Mouse (Mus musculus) CH12.LX (cell line): Measurements from ENCODE around the gene Pak7.

Source experiments
- CTCF ChIP-seq, 2 experiments: IDR thresholded peaks in 1 of 2; conservative IDR thresholded peaks in 1 of 2; 2 replicates each; pipeline ENCODE4 v1.5.1; 2011 to 2012; ENCODE audit warnings: low read depth in 2 of 2, low read length in 2 of 2, improper control_type of control experiment in 1 of 2, inconsistent platforms in 1 of 2, mild to moderate bottlenecking in 1 of 2, moderate library complexity in 1 of 2
- HCFC1 ChIP-seq: IDR thresholded peaks from 2 replicates; pipeline ENCODE4 v1.6.1; 2012; ENCODE audit warnings: low read depth, mild to moderate bottlenecking, inconsistent platforms, low read length, improper control_type of control experiment
- JUN ChIP-seq: IDR thresholded peaks from 2 replicates; pipeline ENCODE4 v1.6.1; 2011; ENCODE audit warnings: low read depth, mild to moderate bottlenecking, low read length, improper control_type of control experiment, moderate library complexity; ENCODE audit not compliant: insufficient read depth
- JUND ChIP-seq: conservative IDR thresholded peaks from 2 replicates; pipeline ENCODE4 v1.6.1; 2011; ENCODE audit warnings: low read depth, low read length, improper control_type of control experiment
- USF2 ChIP-seq: conservative IDR thresholded peaks from 2 replicates; pipeline ENCODE4 v1.6.1; 2011; ENCODE audit warnings: low read depth, low read length, improper control_type of control experiment

- TF ChIP-seq JUN = no peak
- no peak for TF ChIP-seq CTCF (conservative IDR thresholded peaks at IDR 0.05 in 1 of 2, IDR thresholded peaks at IDR 0.05 in 1 of 2; ENCODE audit: low read depth in 2 of 2, low read length in 2 of 2)
- TF ChIP-seq USF2 = no peak
- TF ChIP-seq JUND = no peak
- no peak for TF ChIP-seq HCFC1
These were observed 105.7 kb downstream of the Pak7 start for GRCm38 (mm10) chr2:136282043-136282442.
